Mouse (Mus musculus): Measurements from ENCODE around the gene Zfp212. TPM values are rescaled to one million over a fixed set of nuclear protein-coding genes. Genes with fewer than 3 reads are reported as not detected.

Zfp212 gene
- polyA plus RNA-seq, 1 experiment from 2014 or later = 21.0 TPM

Other genes starting within 250 kb of the Zfp212 start
- 167 and 173 TPM in 2 replicates for gene Pdia4, start 107.0 kb upstream of the Zfp212 start, polyA plus RNA-seq (2015; fragmentation: Nextera tagmentation; extraction: Ambion mirVana)
- 13.5 and 13.9 TPM in 2 replicates for gene Zfp786, start 89.6 kb upstream of the Zfp212 start, polyA plus RNA-seq (2015; fragmentation: Nextera tagmentation; extraction: Ambion mirVana)
- gene Zfp398, start 84.8 kb upstream of the Zfp212 start, polyA plus RNA-seq (2015; fragmentation: Nextera tagmentation; extraction: Ambion mirVana) = 13.1 and 14.7 TPM in 2 replicates
- gene Zfp282, start 43.3 kb upstream of the Zfp212 start, polyA plus RNA-seq (2015; fragmentation: Nextera tagmentation; extraction: Ambion mirVana) = 18.7 and 19.1 TPM in 2 replicates
- 11.2 and 13.3 TPM in 2 replicates for gene Zfp956, start 32.9 kb downstream of the Zfp212 start, polyA plus RNA-seq (2015; fragmentation: Nextera tagmentation; extraction: Ambion mirVana)
- 6.8 and 7.4 TPM in 2 replicates for gene Zfp777, start 128.4 kb downstream of the Zfp212 start, polyA plus RNA-seq (2015; fragmentation: Nextera tagmentation; extraction: Ambion mirVana)
- 17.2 and 18.2 TPM in 2 replicates for gene Zfp746, start 166.1 kb downstream of the Zfp212 start, polyA plus RNA-seq (2015; fragmentation: Nextera tagmentation; extraction: Ambion mirVana)

Measured in forebrain, embryonic 13.5 days (tissue).